Mouse (Mus musculus) midbrain, postnatal 0 days (tissue): ENCODE measurements around the gene Ube2n. TPM values are rescaled to one million over a fixed set of nuclear protein-coding genes. Genes with fewer than 3 reads are reported as not detected.

Source experiments
- ATAC-seq: fragments of 200-750 bp; cut with Nextera tagmentation; 2 replicates; pipeline ENCODE4 v1.8.0; 2017; ENCODE audit warnings: moderate number of reproducible peaks, mild to moderate bottlenecking, moderate TSS enrichment, moderate library complexity; ENCODE audit not compliant: low FRiP score
- DNase-seq: peaks from one replicate; pipeline ENCODE4 v3.0.0-alpha.2; 2015; ENCODE audit warnings: low spot score
- H3K27ac ChIP-seq: fragments of 300-500 bp; sonication (generic); 2 replicates; pipeline ENCODE4 v1.5.1; 2014; ENCODE audit warnings: low read depth, mild to moderate bottlenecking, low read length, mixed read lengths
- H3K27me3 ChIP-seq: fragments of 300-500 bp; sonication (generic); 2 replicates; pipeline ENCODE4 v1.6.1; 2014; ENCODE audit warnings: low read length, control low read depth, mixed read lengths; ENCODE audit not compliant: insufficient read depth
- H3K36me3 ChIP-seq: fragments of 300-500 bp; sonication (generic); 2 replicates; pipeline ENCODE4 v1.6.1; 2014; ENCODE audit warnings: low read length, control low read depth, mixed read lengths; ENCODE audit not compliant: insufficient read depth
- H3K4me1 ChIP-seq: fragments of 300-500 bp; sonication (generic); 2 replicates; pipeline ENCODE4 v1.6.1; 2014; ENCODE audit warnings: mild to moderate bottlenecking, control low read depth, antibody characterized with exemption, low read length, mixed read lengths; ENCODE audit not compliant: insufficient read depth
- H3K4me2 ChIP-seq: fragments of 300-500 bp; sonication (generic); 2 replicates; pipeline ENCODE4 v1.6.1; 2014; ENCODE audit warnings: low read depth, mild to moderate bottlenecking, low read length, mixed read lengths; ENCODE audit not compliant: poor library complexity, severe bottlenecking
- H3K4me3 ChIP-seq: fragments of 300-500 bp; sonication (generic); 2 replicates; pipeline ENCODE4 v1.5.1; 2014; ENCODE audit warnings: low read depth, mild to moderate bottlenecking, low read length, moderate library complexity
- H3K9ac ChIP-seq: fragments of 300-500 bp; sonication (generic); replicated peaks from 2 replicates; pipeline ENCODE4 v1.6.1; 2014; ENCODE audit warnings: mild to moderate bottlenecking, low read length, moderate library complexity, mixed read lengths; ENCODE audit not compliant: poor library complexity, severe bottlenecking
- H3K9me3 ChIP-seq: fragments of 300-500 bp; sonication (generic); 2 replicates; pipeline ENCODE4 v1.6.1; 2016; ENCODE audit warnings: low read length, control low read depth
- CTCF ChIP-seq: IDR thresholded peaks from 2 replicates; pipeline ENCODE4 v1.5.1; 2016; ENCODE audit warnings: antibody characterized with exemption, mild to moderate bottlenecking
- WGBS: fragments of 180-500 bp; shearing (Covaris S2); extraction: QIAGEN DNeasy Blood & Tissue Kit; methylation state at CpG from one replicate; pipeline ENCODE4 v1.1.7; 2014; 5-methylcytosine and 5-hydroxymethylcytosine counted together
- polyA plus RNA-seq: library from polyadenylated mRNA; unstranded; fragments of >200 nt; fragmentation: Nextera tagmentation; extraction: Ambion mirVana; gene quantifications from 2 replicates; pipeline ENCODE4 v1.2.1, GENCODE M21; 2015
- total RNA-seq: library from RNA; depleted of rRNA; stranded (reverse); fragments of >200 nt; gene quantifications from 2 replicates; pipeline ENCODE4 v1.2.3, GENCODE M21; 2014

The Ube2n gene
- total and polyA plus RNA-seq, 2 experiments from 2014 or later: 230 to 322 TPM

GRCm38 (mm10) chr10:95557337-95557828 lies 42.4 kb downstream of the Ube2n start:
- Histone ChIP-seq H3K27me3 (no peaks in the 10 kb centered on the region), H3K4me3 (no peak overlapping the region), H3K36me3 (no peaks in the 10 kb centered on the region), H3K9me3 (no peaks in the 10 kb centered on the region), H3K27ac (no peak overlapping the region), H3K4me2 (no peak overlapping the region), H3K4me1 (peaks cover 7% of the 10 kb centered on the region; the same call in 1 of the 2 replicates), H3K9ac (no peak overlapping the region)
- WGBS: 94% methylated on average over 5 of the region's 5 CpGs
- ATAC-seq (no peak), DNase-seq (peak; percentile 38)
- peak; percentile 77 for TF ChIP-seq CTCF

- no peak for TF ChIP-seq CTCF
- no peak overlapping the region for H3K4me2 ChIP-seq
- DNase-seq: no peak
- peaks cover 9% of the 10 kb centered on the region; the same call in 1 of the 2 replicates for H3K4me1 ChIP-seq
- H3K9me3 ChIP-seq: no peaks in the 10 kb centered on the region
- no peak overlapping the region for H3K27ac ChIP-seq
- no peaks in the 10 kb centered on the region for H3K27me3 ChIP-seq
- H3K9ac ChIP-seq: no peak overlapping the region
- no peak for ATAC-seq
- H3K36me3 ChIP-seq: no peaks in the 10 kb centered on the region
- 82% methylated on average over 7 of the region's 7 CpGs for WGBS
- H3K4me3 ChIP-seq: no peak overlapping the region
These were observed 44.5 kb downstream of the Ube2n start for GRCm38 (mm10) chr10:95559426-95559825.

DNA sequence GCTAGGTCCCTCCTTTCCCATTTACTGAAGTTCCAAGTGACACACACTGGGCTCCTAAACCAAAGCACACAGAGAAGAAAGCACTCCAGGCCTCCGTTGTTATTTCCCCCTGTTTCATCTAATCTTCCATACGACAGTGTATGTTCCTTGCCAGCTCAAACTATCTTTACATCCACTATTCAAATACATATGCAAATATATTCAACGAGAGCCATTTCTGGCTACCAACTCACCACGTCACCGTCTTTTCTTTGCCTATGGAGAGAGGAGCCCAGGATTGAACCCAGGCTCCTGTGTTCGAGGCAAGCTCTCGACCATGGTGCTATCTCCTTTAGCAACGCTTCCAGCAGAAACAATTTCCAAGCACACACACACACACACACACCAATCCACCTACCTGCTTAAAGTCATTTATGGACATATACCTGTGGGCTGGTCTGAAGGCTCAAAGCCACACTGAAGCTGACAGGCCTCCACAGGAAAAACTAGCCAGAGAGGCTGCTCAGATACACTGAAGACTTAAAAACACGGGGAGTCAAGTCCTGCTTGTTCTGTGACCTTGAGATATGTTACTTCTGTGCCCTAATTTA lies 45.5 kb downstream of the Ube2n start:
- H3K4me3 ChIP-seq: no peak overlapping the region
- WGBS: 78% methylated on average over 9 of the region's 9 CpGs

GRCm38 (mm10) chr10:95561616-95562015 lies 46.7 kb downstream of the Ube2n start:
- no peak for DNase-seq
- no peak for ATAC-seq
- Histone ChIP-seq H3K4me2 (peak overlapping the region; percentile 82), H3K9ac (peak overlapping the region; percentile 44; the same call in 1 of the 2 replicates), H3K4me3 (peak overlapping the region; percentile 95), H3K27me3 (no peaks in the 10 kb centered on the region), H3K9me3 (no peaks in the 10 kb centered on the region), H3K4me1 (peaks cover 9% of the 10 kb centered on the region; the same call in 1 of the 2 replicates), H3K27ac (no peak overlapping the region), H3K36me3 (no peaks in the 10 kb centered on the region)
- WGBS: 43% methylated on average over 7 of the region's 7 CpGs
- no peak for TF ChIP-seq CTCF

More for the DNA sequence above, 45.5 kb downstream of the Ube2n start:
- no peak for TF ChIP-seq CTCF
- no peak for DNase-seq
- ATAC-seq: no peak
- Histone ChIP-seq H3K36me3 (no peaks in the 10 kb centered on the region), H3K4me1 (peaks cover 9% of the 10 kb centered on the region; the same call in 1 of the 2 replicates), H3K9me3 (no peaks in the 10 kb centered on the region), H3K27ac (no peak overlapping the region), H3K4me2 (peak overlapping the region; percentile 22; the same call in 1 of the 2 replicates), H3K27me3 (no peaks in the 10 kb centered on the region), H3K9ac (no peak overlapping the region)

- ATAC-seq (no peak), DNase-seq (no peak)
- Histone ChIP-seq H3K27ac (no peak overlapping the region), H3K9me3 (no peaks in the 10 kb centered on the region), H3K36me3 (no peaks in the 10 kb centered on the region), H3K4me2 (peak overlapping the region; percentile 82), H3K9ac (peak overlapping the region; percentile 54; the same call in 1 of the 2 replicates), H3K4me1 (peaks cover 9% of the 10 kb centered on the region; the same call in 1 of the 2 replicates), H3K27me3 (no peaks in the 10 kb centered on the region), H3K4me3 (peak overlapping the region; percentile 95)
- no peak for TF ChIP-seq CTCF
- 2% methylated on average over 8 of the region's 8 CpGs for WGBS
These were observed 47.5 kb downstream of the Ube2n start for GRCm38 (mm10) chr10:95562395-95562794.
